Mouse (Mus musculus): Measurements from ENCODE around the gene Higd1c.

- TF ChIP-seq GATA1 (IDR thresholded peaks at IDR 0.05; ENCODE audit: low read length) (no peak), TAL1 (IDR thresholded peaks at IDR 0.05; ENCODE audit: low read length) (no peak)
Measured at GRCm38 (mm10) chr15:100387544-100388223, 23.3 kb downstream of the Higd1c start.
